ENCODE assay signal across 19 mouse cellular contexts in genomic region chr8:120728488-120729160, GRCm38 (mm10). TPM values are rescaled to one million over a fixed set of nuclear protein-coding genes. Genes with fewer than 3 reads are reported as not detected.
DNase-seq lines count a peak whose midpoint lies in the region; ATAC-seq and TF ChIP-seq lines count a peak whose summit lies in the region.
"Had no signal": no experiment of that assay in that cellular context is flagged by ENCODE, and none has a peak within 500 bp of the region (broad histone marks: within the 10 kb centered on the region; RNA-seq: fewer than 3 reads in every experiment).

No protein-coding gene starts in this region.

- no peak overlapping the region for H3K4me3 ChIP-seq in midbrain, embryonic 11.5 days (ENCODE audit: low read depth, low read length)
- no peak overlapping the region for H3K4me3 ChIP-seq in midbrain, postnatal 0 days (ENCODE audit: low read depth, low read length)
- no peak overlapping the region for H3K4me3 ChIP-seq in liver, postnatal 0 days (ENCODE audit: low read depth, low read length)
- no peak overlapping the region for H3K4me3 ChIP-seq in layer of hippocampus, adult 2 months
- H3K4me3 ChIP-seq: gastrocnemius, adult 2 months; heart, embryonic 10.5 days; hindbrain, embryonic 12.5 days; lung, embryonic 15.5 days; midbrain, embryonic 10.5 days; neural tube, embryonic 12.5 days had no signal

- H3K9ac ChIP-seq in midbrain, embryonic 11.5 days (ENCODE audit: low read length), result no peak overlapping the region
- no peak overlapping the region for H3K9ac ChIP-seq in midbrain, postnatal 0 days (replicated peaks; ENCODE audit: low read length, poor library complexity, severe bottlenecking)
- no peak overlapping the region for H3K9ac ChIP-seq in liver, postnatal 0 days (replicated peaks)
- H3K9ac ChIP-seq: hindbrain, embryonic 12.5 days; lung, embryonic 15.5 days; neural tube, embryonic 12.5 days had no signal

- no peak for TF ChIP-seq CTCF in midbrain, postnatal 0 days (IDR thresholded peaks at IDR 0.05)
- no peak for TF ChIP-seq CTCF in liver, postnatal 0 days (IDR thresholded peaks at IDR 0.05; ENCODE audit: low read depth)
- no peak for TF ChIP-seq CTCF in layer of hippocampus, adult 2 months (conservative IDR thresholded peaks at IDR 0.05)

- ATAC-seq in midbrain, embryonic 11.5 days (ENCODE audit: low FRiP score), result no peak
- ATAC-seq in midbrain, postnatal 0 days (ENCODE audit: low FRiP score), result no peak
- peak; percentile 53 for ATAC-seq in activated CD4-positive, CD25-positive, alpha-beta regulatory T cell, adult 4 months
- ATAC-seq in liver, postnatal 0 days, result peak; percentile 87

- TF ChIP-seq EP300 in liver, postnatal 0 days (IDR thresholded peaks at IDR 0.05; ENCODE audit: low read depth), result no peak

- no peak overlapping the region for H3K4me2 ChIP-seq in midbrain, embryonic 11.5 days
- H3K4me2 ChIP-seq in midbrain, postnatal 0 days (ENCODE audit: low read depth, low read length, poor library complexity, severe bottlenecking), result no peak overlapping the region
- no peak overlapping the region for H3K4me2 ChIP-seq in liver, postnatal 0 days (ENCODE audit: low read depth, low read length)
- H3K4me2 ChIP-seq: hindbrain, embryonic 12.5 days; lung, embryonic 15.5 days; neural tube, embryonic 12.5 days had no signal

- no peaks in the 10 kb centered on the region for H3K27me3 ChIP-seq in midbrain, embryonic 11.5 days (ENCODE audit: control insufficient read depth, insufficient read depth, low read length)
- peaks cover 3% of the 10 kb centered on the region; the same call in 1 of the 2 replicates for H3K27me3 ChIP-seq in midbrain, postnatal 0 days (ENCODE audit: insufficient read depth, low read length)
- H3K27me3 ChIP-seq in liver, postnatal 0 days (ENCODE audit: insufficient read depth, low read length), result no peaks in the 10 kb centered on the region

- H3K9me3 ChIP-seq in midbrain, embryonic 11.5 days (ENCODE audit: control insufficient read depth, low read length), result no peaks in the 10 kb centered on the region
- no peaks in the 10 kb centered on the region for H3K9me3 ChIP-seq in midbrain, postnatal 0 days (ENCODE audit: low read length)
- no peaks in the 10 kb centered on the region for H3K9me3 ChIP-seq in liver, postnatal 0 days (ENCODE audit: low read length)
- H3K9me3 ChIP-seq: heart, embryonic 10.5 days; hindbrain, embryonic 12.5 days; lung, embryonic 15.5 days; midbrain, embryonic 10.5 days; neural tube, embryonic 12.5 days had no signal

- H3K27ac ChIP-seq in midbrain, embryonic 11.5 days (ENCODE audit: low read depth, low read length), result no peak overlapping the region
- H3K27ac ChIP-seq in midbrain, postnatal 0 days (ENCODE audit: low read depth, low read length), result no peak overlapping the region
- H3K27ac ChIP-seq in liver, postnatal 0 days (ENCODE audit: low read depth), result no peak overlapping the region
- H3K27ac ChIP-seq in layer of hippocampus, adult 2 months, result no peak overlapping the region
- H3K27ac ChIP-seq: gastrocnemius, adult 2 months; heart, embryonic 10.5 days; hindbrain, embryonic 12.5 days; lung, embryonic 15.5 days; macrophage; midbrain, embryonic 10.5 days; neural tube, embryonic 12.5 days had no signal

- no peaks in the 10 kb centered on the region for H3K36me3 ChIP-seq in midbrain, embryonic 11.5 days (ENCODE audit: control insufficient read depth, insufficient read depth, low read length)
- H3K36me3 ChIP-seq in midbrain, postnatal 0 days (ENCODE audit: insufficient read depth, low read length), result no peaks in the 10 kb centered on the region
- no peaks in the 10 kb centered on the region for H3K36me3 ChIP-seq in liver, postnatal 0 days (replicated peaks; ENCODE audit: insufficient read depth, low read length)
- H3K36me3 ChIP-seq: heart, embryonic 10.5 days; hindbrain, embryonic 12.5 days; lung, embryonic 15.5 days; midbrain, embryonic 10.5 days; neural tube, embryonic 12.5 days had no signal

- 77% methylated on average over 9 of the region's 9 CpGs for WGBS in midbrain, embryonic 11.5 days
- 76% methylated on average over 9 of the region's 9 CpGs for WGBS in midbrain, postnatal 0 days
- 45% methylated on average over 9 of the region's 9 CpGs for WGBS in liver, postnatal 0 days (ENCODE audit: insufficient replicate concordance)

- H3K4me1 ChIP-seq in midbrain, embryonic 11.5 days (ENCODE audit: control insufficient read depth, insufficient read depth, low read length), result peaks cover 4% of the 10 kb centered on the region; the same call in 1 of the 2 replicates
- no peaks in the 10 kb centered on the region for H3K4me1 ChIP-seq in midbrain, postnatal 0 days (ENCODE audit: insufficient read depth, low read length)
- H3K4me1 ChIP-seq in liver, postnatal 0 days (ENCODE audit: insufficient read depth), result peaks cover 16% of the 10 kb centered on the region; the same call in 1 of the 2 replicates
- H3K4me1 ChIP-seq: hindbrain, embryonic 12.5 days; lung, embryonic 15.5 days had no signal

- DNase-seq in midbrain, embryonic 11.5 days (ENCODE audit: low spot score, missing footprints), result peak; percentile 35
- no peak for DNase-seq in midbrain, postnatal 0 days (ENCODE audit: low spot score)
- DNase-seq in liver, postnatal 0 days, result no peak
- DNase-seq in yolk sac, embryonic 10.5 days (ENCODE audit: low spot score), result peak; percentile 76
- no peak for DNase-seq in left cerebral cortex, adult 9 months (ENCODE audit: low spot score in 2 of 2)
- no peak for DNase-seq in layer of hippocampus, adult 2 months (ENCODE audit: low spot score in 2 of 2)
- DNase-seq: adrenal gland, postnatal 10 days; cerebellum, postnatal 14 days; kidney, adult 11 months; right cerebral cortex, postnatal 4 days; thymus, postnatal 36 days had no signal

RNA-seq across cellular contexts. Expression of gene Irf8, which starts 7.5 kb away (rescaled TPM):
- 4.7 and 4.9 TPM in 2 replicates for polyA plus RNA-seq in midbrain, embryonic 11.5 days (2014; fragmentation: Nextera tagmentation; extraction: Ambion mirVana)
- 3.2 and 3.5 TPM in 2 replicates for total RNA-seq in midbrain, postnatal 0 days (2014; rRNA removed)
- polyA plus RNA-seq in midbrain, postnatal 0 days (2015; fragmentation: Nextera tagmentation; extraction: Ambion mirVana), result 5.0 and 5.7 TPM in 2 replicates
- 10 to 100 TPM; 17.9 to 24.8 TPM for polyA plus RNA-seq in activated CD4-positive, CD25-positive, alpha-beta regulatory T cell, adult 4 months (2017; shearing (Covaris generic))
- 28.3 and 31.8 TPM in 2 replicates for polyA plus RNA-seq in liver, postnatal 0 days (2015; fragmentation: Nextera tagmentation; extraction: Ambion mirVana)
- 1 to 10 TPM; 4.7 to 5.2 TPM for total RNA-seq in layer of hippocampus, adult 2 months (2021)

Comparison
In these comparisons a context has a peak if more than half of its experiments do, and no peak if none do; other contexts are left out.
1. DNase-seq: peak in midbrain, embryonic 11.5 days (single experiment) and yolk sac, embryonic 10.5 days (single experiment); none in midbrain, postnatal 0 days (single experiment), liver, postnatal 0 days (single experiment), left cerebral cortex, adult 9 months (0 of 2) and layer of hippocampus, adult 2 months (0 of 2).
2. ATAC-seq: peak in activated CD4-positive, CD25-positive, alpha-beta regulatory T cell, adult 4 months (single experiment) and liver, postnatal 0 days (single experiment); none in midbrain, embryonic 11.5 days (single experiment) and midbrain, postnatal 0 days (single experiment).